Mouse (Mus musculus) liver, postnatal 0 days (tissue): ENCODE results near the gene Galnt18.

Experiments used
- CTCF ChIP-seq: sonication (generic); IDR thresholded peaks from 2 replicates; pipeline ENCODE4 v1.5.1; 2016; ENCODE audit warnings: antibody characterized with exemption, low read depth
- EP300 ChIP-seq: IDR thresholded peaks from 2 replicates; pipeline ENCODE4 v1.6.1; 2016; ENCODE audit warnings: antibody characterized with exemption, low read depth, mild to moderate bottlenecking

DNA sequence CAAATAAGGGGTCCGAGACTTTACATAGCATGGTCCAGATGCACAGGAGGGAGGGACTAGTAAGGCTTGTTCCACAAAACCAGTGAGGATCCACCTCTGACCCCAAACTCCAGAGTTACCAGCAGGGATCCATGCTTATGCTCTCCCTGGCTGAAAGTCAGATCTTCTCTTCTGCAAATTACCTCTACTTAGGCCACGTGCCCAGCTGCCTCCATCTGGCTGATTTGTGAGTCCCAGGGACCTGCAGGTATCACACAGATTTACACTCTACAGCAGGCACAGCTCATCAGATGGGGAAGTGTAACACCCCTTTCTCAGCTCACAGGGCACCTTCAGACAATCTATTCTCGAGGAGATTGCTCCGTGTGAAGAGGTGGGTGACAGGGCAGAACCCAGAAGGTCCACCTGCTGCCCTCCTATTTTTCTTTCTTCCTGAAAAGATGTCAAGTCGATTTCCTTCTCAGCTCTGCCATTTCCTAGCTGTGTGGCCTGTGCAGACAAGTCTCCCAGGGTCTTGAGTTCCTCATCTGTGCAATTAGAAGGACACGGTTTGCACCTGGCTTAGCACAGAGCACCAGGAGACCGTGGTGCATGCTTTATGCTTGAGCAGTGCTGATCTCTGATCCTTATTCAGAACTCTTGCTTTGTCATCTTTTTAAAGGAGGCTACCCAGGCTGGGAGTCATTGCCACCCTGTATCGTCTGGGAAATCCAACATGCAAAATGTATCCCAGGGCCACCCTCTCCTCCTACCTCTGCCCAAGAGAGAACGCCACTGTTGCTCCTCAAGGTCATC, 216.3 kb downstream of the Galnt18 start:
- no peak for TF ChIP-seq CTCF
- TF ChIP-seq EP300, result no peak
